Mouse (Mus musculus) hindbrain, embryonic 11.5 days (tissue): ENCODE results near the gene Tmem158. TPM values are rescaled to one million over a fixed set of nuclear protein-coding genes. Genes with fewer than 3 reads are reported as not detected.

Source experiments
- ATAC-seq: fragments of 200-750 bp; cut with Nextera tagmentation; 2 replicates; pipeline ENCODE4 v1.8.0; 2017; ENCODE audit warnings: mild to moderate bottlenecking, moderate TSS enrichment, moderate library complexity; ENCODE audit not compliant: low FRiP score
- DNase-seq: peaks from one replicate; pipeline ENCODE4 v3.0.0-alpha.2; 2015; ENCODE audit warnings: low spot score
- H3K27ac ChIP-seq: fragments of 300-500 bp; sonication (generic); 2 replicates; pipeline ENCODE4 v1.5.1; 2014; ENCODE audit warnings: mild to moderate bottlenecking, low read depth, low read length
- H3K27me3 ChIP-seq: fragments of 300-500 bp; sonication (generic); 2 replicates; pipeline ENCODE4 v1.6.1; 2014; ENCODE audit warnings: mild to moderate bottlenecking, low read length, moderate library complexity, mixed read lengths; ENCODE audit not compliant: control insufficient read depth, insufficient read depth
- H3K36me3 ChIP-seq: fragments of 300-500 bp; sonication (generic); 2 replicates; pipeline ENCODE4 v1.6.1; 2014; ENCODE audit warnings: mild to moderate bottlenecking, low read length, moderate library complexity, mixed read lengths; ENCODE audit not compliant: control insufficient read depth, insufficient read depth
- H3K4me1 ChIP-seq: fragments of 300-500 bp; sonication (generic); replicated peaks from 2 replicates; pipeline ENCODE4 v1.6.1; 2014; ENCODE audit warnings: low read length, mixed read lengths; ENCODE audit not compliant: control insufficient read depth, insufficient read depth
- H3K4me2 ChIP-seq: fragments of 300-500 bp; sonication (generic); replicated peaks from 2 replicates; pipeline ENCODE4 v1.6.1; 2014; ENCODE audit warnings: mild to moderate bottlenecking, low read depth, low read length
- H3K4me3 ChIP-seq: fragments of 300-500 bp; sonication (generic); 2 replicates; pipeline ENCODE4 v1.5.1; 2014; ENCODE audit warnings: low read depth, low read length
- H3K9ac ChIP-seq: fragments of 300-500 bp; sonication (generic); 2 replicates; pipeline ENCODE4 v1.6.1; 2014; ENCODE audit warnings: low read depth, low read length
- H3K9me3 ChIP-seq: fragments of 300-500 bp; sonication (generic); 2 replicates; pipeline ENCODE4 v1.6.1; 2016; ENCODE audit warnings: low read length; ENCODE audit not compliant: control insufficient read depth
- WGBS: fragments of 180-500 bp; shearing (Covaris S2); extraction: QIAGEN DNeasy Blood & Tissue Kit; methylation state at CpG from one replicate; pipeline ENCODE4 v1.1.7; 2014; 5-methylcytosine and 5-hydroxymethylcytosine counted together
- polyA plus RNA-seq: library from polyadenylated mRNA; unstranded; fragments of >200 nt; fragmentation: Nextera tagmentation; extraction: Ambion mirVana; gene quantifications from 2 replicates; pipeline ENCODE4 v1.2.1, GENCODE M21; 2014

Gene Tmem158
- polyA plus RNA-seq, 1 experiment from 2014 or later, result 3.6 TPM

DNA sequence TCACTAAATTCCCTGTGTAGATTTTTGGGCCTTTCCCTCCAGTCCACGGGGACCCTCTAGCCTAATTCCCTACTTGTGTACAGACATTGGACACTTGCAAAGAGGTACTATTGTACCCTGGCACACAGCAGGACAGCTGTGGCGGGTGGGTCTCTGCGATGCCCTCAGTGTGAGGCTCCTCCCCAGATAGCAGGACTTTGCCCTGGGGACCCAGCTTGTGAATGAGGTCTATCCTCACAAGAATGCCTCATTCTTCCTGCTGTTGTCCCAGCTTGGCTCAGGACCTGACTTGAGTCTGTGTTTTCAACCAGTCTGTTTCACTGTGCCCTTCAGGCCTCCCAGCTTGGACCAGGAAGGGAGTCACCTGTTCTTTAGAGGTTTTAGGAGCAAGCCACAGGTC is 27.8 kb upstream of the Tmem158 start:
- Histone ChIP-seq H3K4me3 (no peak overlapping the region), H3K36me3 (no peaks in the 10 kb centered on the region), H3K9ac (no peak overlapping the region), H3K9me3 (no peaks in the 10 kb centered on the region), H3K27ac (no peak overlapping the region), H3K4me2 (no peak overlapping the region), H3K27me3 (no peaks in the 10 kb centered on the region), H3K4me1 (no peaks in the 10 kb centered on the region)
- no peak for ATAC-seq
- 73% methylated on average over 3 of the region's 3 CpGs for WGBS
- no peak for DNase-seq

DNA sequence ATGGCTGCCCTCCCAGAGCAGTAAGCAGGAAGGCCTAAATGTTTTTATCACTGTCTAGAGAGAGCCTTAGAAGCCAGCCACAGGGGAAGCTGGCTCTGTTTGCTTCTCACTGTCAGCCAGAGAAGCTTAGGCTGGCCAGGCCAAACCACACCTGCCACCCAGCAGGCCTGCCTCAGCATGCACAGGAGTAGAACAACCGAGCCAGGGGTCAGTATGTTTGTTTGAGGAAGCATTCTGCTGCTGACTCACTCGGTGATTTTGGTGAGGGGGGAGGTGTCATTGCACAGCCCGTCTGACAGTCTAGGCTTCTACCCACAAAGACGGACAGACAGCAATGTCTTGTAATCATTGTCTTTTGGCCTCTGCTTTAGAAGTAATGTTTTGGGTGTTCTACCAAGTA is 25.1 kb upstream of the Tmem158 start:
- Histone ChIP-seq H3K27ac (no peak overlapping the region), H3K4me1 (no peaks in the 10 kb centered on the region), H3K27me3 (no peaks in the 10 kb centered on the region), H3K36me3 (no peaks in the 10 kb centered on the region), H3K9me3 (no peaks in the 10 kb centered on the region), H3K9ac (no peak overlapping the region), H3K4me3 (no peak overlapping the region), H3K4me2 (no peak overlapping the region)
- 46% methylated on average over 4 of the region's 4 CpGs for WGBS
- ATAC-seq, result no peak
- no peak for DNase-seq

DNA sequence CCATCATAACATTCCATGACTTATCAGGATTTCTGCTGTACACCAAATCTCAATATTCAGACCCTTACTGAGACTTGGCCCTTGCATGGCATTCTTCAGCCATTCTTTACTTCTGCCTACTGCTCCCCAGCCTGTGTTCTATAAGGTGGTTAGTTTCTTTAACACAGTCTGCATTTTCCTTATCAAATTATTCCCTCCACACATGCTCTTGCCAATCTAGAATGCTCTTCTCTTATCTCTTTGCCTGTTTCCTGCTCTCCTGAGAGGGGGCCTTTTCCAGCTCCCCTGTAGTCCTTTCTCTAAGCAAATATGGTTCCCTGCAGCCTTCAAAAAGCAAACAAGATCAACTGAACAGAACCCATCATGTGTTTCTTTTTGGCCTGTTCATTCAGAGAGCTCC is 20.2 kb upstream of the Tmem158 start:
- H3K4me2 ChIP-seq, result no peak overlapping the region
- no peak overlapping the region for H3K4me3 ChIP-seq
- H3K36me3 ChIP-seq, result no peaks in the 10 kb centered on the region
- DNase-seq (no peak), ATAC-seq (no peak)
- no peak overlapping the region for H3K27ac ChIP-seq
- H3K4me1 ChIP-seq, result no peaks in the 10 kb centered on the region
- no peak overlapping the region for H3K9ac ChIP-seq
- H3K27me3 ChIP-seq, result no peaks in the 10 kb centered on the region
- H3K9me3 ChIP-seq, result no peaks in the 10 kb centered on the region

DNA sequence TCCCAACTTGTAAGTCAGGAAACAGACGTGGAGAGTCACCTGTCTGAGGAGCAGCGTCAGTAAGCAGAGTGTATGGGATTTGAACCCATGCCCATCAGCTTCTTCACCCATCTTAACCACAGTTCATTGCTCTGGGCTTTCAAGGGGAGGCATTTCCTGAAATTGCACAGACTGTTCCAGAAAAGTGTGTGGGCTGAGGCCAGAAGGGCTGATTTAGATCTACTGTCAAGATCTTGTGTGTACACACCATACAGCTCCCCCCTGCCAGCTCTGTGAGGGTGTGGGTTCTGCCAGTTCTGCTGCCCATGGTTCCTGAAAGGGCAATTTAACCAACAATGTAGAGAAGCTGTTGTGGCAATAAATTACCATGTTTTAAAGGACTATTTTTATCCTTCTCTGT is 17.4 kb upstream of the Tmem158 start:
- 70% methylated on average over 2 of the region's 2 CpGs for WGBS
- DNase-seq (no peak), ATAC-seq (no peak)
- Histone ChIP-seq H3K9me3 (no peaks in the 10 kb centered on the region), H3K27me3 (no peaks in the 10 kb centered on the region), H3K4me2 (no peak overlapping the region), H3K4me3 (no peak overlapping the region), H3K27ac (no peak overlapping the region), H3K4me1 (no peaks in the 10 kb centered on the region), H3K9ac (no peak overlapping the region), H3K36me3 (no peaks in the 10 kb centered on the region)

DNA sequence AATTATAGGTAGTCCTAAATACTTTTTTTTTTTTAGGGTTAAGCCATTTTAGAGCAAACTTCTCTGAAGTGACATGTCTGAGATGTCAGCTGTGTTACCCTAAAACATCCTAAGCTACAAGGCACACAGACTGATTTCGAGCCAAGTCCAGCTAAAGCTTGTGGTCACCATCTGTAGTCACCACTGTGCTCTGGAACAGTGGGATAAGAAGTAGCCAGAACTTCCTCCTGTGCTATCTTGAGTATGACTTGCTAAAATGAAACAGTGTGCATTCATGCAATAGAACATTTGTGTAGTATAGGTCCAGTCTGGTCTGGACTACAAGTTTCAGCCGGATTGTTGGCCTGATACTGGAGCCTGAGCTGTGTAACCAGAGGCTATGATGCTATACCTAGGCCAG is 14.8 kb upstream of the Tmem158 start:
- no peaks in the 10 kb centered on the region for H3K27me3 ChIP-seq
- no peak for DNase-seq
- H3K9ac ChIP-seq, result no peak overlapping the region
- no peak overlapping the region for H3K4me2 ChIP-seq
- 91% methylated on average over 2 of the region's 2 CpGs for WGBS
- ATAC-seq, result no peak
- no peaks in the 10 kb centered on the region for H3K9me3 ChIP-seq
- H3K27ac ChIP-seq, result no peak overlapping the region
- no peaks in the 10 kb centered on the region for H3K36me3 ChIP-seq
- no peaks in the 10 kb centered on the region for H3K4me1 ChIP-seq
- H3K4me3 ChIP-seq, result no peak overlapping the region

DNA sequence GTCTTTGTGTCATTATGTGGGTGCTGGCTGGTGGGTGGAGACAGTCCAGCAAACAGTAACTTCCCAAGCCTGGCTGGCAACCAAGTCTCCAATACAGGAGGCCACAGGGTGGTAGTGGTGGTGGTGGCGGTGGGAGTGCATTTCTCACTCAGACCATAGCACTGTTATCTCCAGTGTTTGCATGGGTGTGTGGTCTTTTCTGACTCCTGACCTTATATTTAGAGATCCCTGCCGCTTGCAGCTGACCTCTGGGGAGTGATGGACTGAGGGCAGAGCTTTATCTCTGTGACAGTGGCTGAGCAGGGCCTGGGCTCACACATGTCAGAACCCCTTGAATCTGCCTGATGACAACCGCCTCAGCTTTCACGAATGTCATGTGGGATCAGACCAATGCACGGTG is 14.1 kb upstream of the Tmem158 start:
- no peak overlapping the region for H3K4me3 ChIP-seq
- H3K27ac ChIP-seq, result no peak overlapping the region
- H3K4me2 ChIP-seq, result no peak overlapping the region
- DNase-seq (no peak), ATAC-seq (no peak)
- no peak overlapping the region for H3K9ac ChIP-seq
- H3K27me3 ChIP-seq, result no peaks in the 10 kb centered on the region
- no peaks in the 10 kb centered on the region for H3K36me3 ChIP-seq
- no peaks in the 10 kb centered on the region for H3K9me3 ChIP-seq
- H3K4me1 ChIP-seq, result no peaks in the 10 kb centered on the region
- 80% methylated on average over 5 of the region's 5 CpGs for WGBS

DNA sequence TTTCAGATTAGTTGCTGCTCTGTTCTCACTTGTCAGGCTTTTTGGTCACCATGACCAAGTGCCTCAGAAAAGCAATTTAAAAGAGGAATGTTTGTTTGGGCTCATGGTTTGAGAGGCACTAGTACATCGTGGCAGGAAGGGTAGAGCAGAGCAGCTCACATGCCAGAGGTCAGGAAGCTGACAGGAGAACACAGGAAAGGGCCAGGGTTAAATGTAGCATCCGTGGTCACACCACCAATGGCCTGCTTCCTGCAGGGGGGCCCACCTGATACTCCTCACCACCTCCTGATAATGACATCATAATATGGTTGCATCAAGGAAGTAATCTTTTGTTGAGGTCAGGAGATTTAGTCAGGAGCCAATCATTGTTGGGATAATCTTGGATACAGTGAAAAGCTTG is 13.3 kb upstream of the Tmem158 start:
- Histone ChIP-seq H3K36me3 (no peaks in the 10 kb centered on the region), H3K4me1 (no peaks in the 10 kb centered on the region), H3K4me3 (no peak overlapping the region), H3K27me3 (no peaks in the 10 kb centered on the region), H3K27ac (no peak overlapping the region), H3K9me3 (no peaks in the 10 kb centered on the region), H3K4me2 (no peak overlapping the region), H3K9ac (no peak overlapping the region)
- WGBS, result 45% methylated on average over 2 of the region's 2 CpGs
- DNase-seq (no peak), ATAC-seq (no peak)

DNA sequence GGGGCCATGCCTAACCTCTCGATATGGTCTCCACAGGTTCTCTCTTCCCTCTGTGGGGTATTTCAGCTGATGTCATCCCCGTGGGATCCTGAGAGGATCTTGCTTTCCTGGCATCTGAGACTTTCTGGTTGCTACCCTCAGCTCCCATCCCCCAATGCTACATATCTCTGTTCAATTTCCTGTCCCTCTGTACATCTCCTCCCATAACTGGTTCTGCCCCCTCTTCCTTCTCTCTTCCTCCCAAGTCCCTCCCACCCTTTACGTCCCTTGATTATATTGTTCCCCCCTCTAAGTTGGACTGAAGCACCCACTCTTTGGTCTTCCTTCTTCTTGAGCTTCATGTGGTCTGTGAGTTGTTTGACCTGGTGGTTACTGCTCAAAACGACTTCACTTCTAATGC is 11.0 kb upstream of the Tmem158 start:
- no peak overlapping the region for H3K4me2 ChIP-seq
- ATAC-seq (no peak), DNase-seq (no peak)
- H3K36me3 ChIP-seq, result no peaks in the 10 kb centered on the region
- no peak overlapping the region for H3K9ac ChIP-seq
- no peak overlapping the region for H3K27ac ChIP-seq
- H3K27me3 ChIP-seq, result no peaks in the 10 kb centered on the region
- no peaks in the 10 kb centered on the region for H3K9me3 ChIP-seq
- H3K4me1 ChIP-seq, result no peaks in the 10 kb centered on the region
- no peak overlapping the region for H3K4me3 ChIP-seq
- WGBS, result 79% methylated on average over 4 of the region's 4 CpGs

DNA sequence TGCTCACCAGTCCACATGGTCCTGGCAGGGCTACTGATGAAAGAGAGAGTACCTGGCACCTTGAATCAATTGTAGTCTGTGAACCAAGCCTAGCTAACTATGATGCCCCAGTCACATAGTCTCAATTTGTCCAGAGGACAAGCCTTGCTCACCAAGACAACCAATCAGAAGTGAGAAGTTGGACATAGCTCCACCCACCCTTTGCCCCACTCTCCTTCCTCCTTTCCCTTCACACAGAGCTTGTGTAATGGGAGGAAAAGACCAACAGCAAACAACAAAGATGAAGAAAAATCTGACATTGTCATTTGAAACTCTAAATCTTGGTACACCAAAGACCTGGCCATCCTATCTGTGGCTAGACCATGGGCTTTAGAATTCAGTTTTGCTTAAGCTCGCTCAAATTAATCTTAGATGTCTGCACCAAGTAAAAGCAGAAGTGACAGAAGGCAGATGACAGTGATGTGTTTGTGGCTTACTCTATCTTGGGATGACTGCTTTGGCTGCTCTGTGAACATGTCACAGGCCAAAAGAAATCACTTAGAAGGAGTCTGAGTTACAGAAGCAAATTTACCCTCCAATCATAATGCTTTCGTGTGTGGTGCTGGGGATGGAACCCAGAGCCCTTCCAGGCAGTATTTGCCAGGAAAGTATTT is 9.5 kb upstream of the Tmem158 start:
- H3K9me3 ChIP-seq, result no peaks in the 10 kb centered on the region

More for the DNA sequence above, 9.5 kb upstream of the Tmem158 start:
- Histone ChIP-seq H3K4me1 (no peaks in the 10 kb centered on the region), H3K27me3 (no peaks in the 10 kb centered on the region), H3K36me3 (no peaks in the 10 kb centered on the region), H3K27ac (no peak overlapping the region), H3K4me3 (no peak overlapping the region), H3K4me2 (no peak overlapping the region), H3K9ac (no peak overlapping the region)
- ATAC-seq (no peak), DNase-seq (no peak)
- 86% methylated on average over 2 of the region's 2 CpGs for WGBS
